Mouse (Mus musculus): Measurements from ENCODE around the gene Pla2g4e. TPM values are rescaled to one million over a fixed set of nuclear protein-coding genes. Genes with fewer than 3 reads are reported as not detected.

The Pla2g4e gene
- polyA plus RNA-seq, 1 experiment from 2014 or later = 0.49 TPM

- Histone ChIP-seq H3K27me3 (ENCODE audit: control insufficient read depth, insufficient read depth, low read length) (no peaks in the 10 kb centered on the region; the same call in 1 of the 2 replicates), H3K4me1 (ENCODE audit: control insufficient read depth, insufficient read depth, low read length) (no peaks in the 10 kb centered on the region), H3K4me2 (no peak overlapping the region), H3K27ac (ENCODE audit: low read depth, low read length) (no peak overlapping the region), H3K4me3 (ENCODE audit: low read depth, low read length) (no peak overlapping the region), H3K9me3 (replicated peaks; ENCODE audit: control insufficient read depth, low read length) (no peaks in the 10 kb centered on the region), H3K36me3 (ENCODE audit: control insufficient read depth, insufficient read depth, low read length) (no peaks in the 10 kb centered on the region), H3K9ac (ENCODE audit: low read depth, low read length) (no peak overlapping the region)
- ATAC-seq (replicated peaks; ENCODE audit: insufficient number of reproducible peaks, low FRiP score, low TSS enrichment) = no peak
- WGBS (ENCODE audit: insufficient replicate concordance) = 50% methylated on average over 3 of the region's 3 CpGs
Measured at GRCm38 (mm10) chr2:120281221-120281620, 36.1 kb upstream of the Pla2g4e start.

GRCm38 (mm10) chr2:120279961-120280360, 34.8 kb upstream of the Pla2g4e start:
- Histone ChIP-seq H3K27ac (ENCODE audit: low read depth, low read length) (no peak overlapping the region), H3K4me2 (no peak overlapping the region), H3K27me3 (ENCODE audit: control insufficient read depth, insufficient read depth, low read length) (no peaks in the 10 kb centered on the region; the same call in 1 of the 2 replicates), H3K4me3 (ENCODE audit: low read depth, low read length) (no peak overlapping the region), H3K36me3 (ENCODE audit: control insufficient read depth, insufficient read depth, low read length) (no peaks in the 10 kb centered on the region), H3K4me1 (ENCODE audit: control insufficient read depth, insufficient read depth, low read length) (no peaks in the 10 kb centered on the region), H3K9ac (ENCODE audit: low read depth, low read length) (no peak overlapping the region), H3K9me3 (replicated peaks; ENCODE audit: control insufficient read depth, low read length) (no peaks in the 10 kb centered on the region)
- 16% methylated on average over 8 of the region's 8 CpGs for WGBS (ENCODE audit: insufficient replicate concordance)
- ATAC-seq (replicated peaks; ENCODE audit: insufficient number of reproducible peaks, low FRiP score, low TSS enrichment) = no peak

- H3K27me3 ChIP-seq (ENCODE audit: control insufficient read depth, insufficient read depth, low read length) = no peaks in the 10 kb centered on the region; the same call in 1 of the 2 replicates
- no peaks in the 10 kb centered on the region for H3K4me1 ChIP-seq (ENCODE audit: control insufficient read depth, insufficient read depth, low read length)
- WGBS (ENCODE audit: insufficient replicate concordance) = 77% methylated on average over 4 of the region's 4 CpGs
- no peaks in the 10 kb centered on the region for H3K36me3 ChIP-seq (ENCODE audit: control insufficient read depth, insufficient read depth, low read length)
- no peaks in the 10 kb centered on the region for H3K9me3 ChIP-seq (replicated peaks; ENCODE audit: control insufficient read depth, low read length)
- no peak overlapping the region for H3K27ac ChIP-seq (ENCODE audit: low read depth, low read length)
- H3K9ac ChIP-seq (ENCODE audit: low read depth, low read length) = no peak overlapping the region
- H3K4me2 ChIP-seq = no peak overlapping the region
- no peak overlapping the region for H3K4me3 ChIP-seq (ENCODE audit: low read depth, low read length)
- ATAC-seq (replicated peaks; ENCODE audit: insufficient number of reproducible peaks, low FRiP score, low TSS enrichment) = no peak
Measured at GRCm38 (mm10) chr2:120276951-120277350, 31.8 kb upstream of the Pla2g4e start.

- Histone ChIP-seq H3K4me3 (ENCODE audit: low read depth, low read length) (0 out of 2 replicates have a peak overlapping the region, but pooled peaks have one; percentile 5), H3K9ac (ENCODE audit: low read depth, low read length) (peak overlapping the region; percentile 43; the same call in 1 of the 2 replicates), H3K27me3 (ENCODE audit: control insufficient read depth, insufficient read depth, low read length) (peaks cover 18% of the 10 kb centered on the region), H3K4me2 (peak overlapping the region; percentile 53), H3K36me3 (ENCODE audit: control insufficient read depth, insufficient read depth, low read length) (no peaks in the 10 kb centered on the region), H3K9me3 (replicated peaks; ENCODE audit: control insufficient read depth, low read length) (no peaks in the 10 kb centered on the region), H3K27ac (ENCODE audit: low read depth, low read length) (no peak overlapping the region), H3K4me1 (ENCODE audit: control insufficient read depth, insufficient read depth, low read length) (no peaks in the 10 kb centered on the region; the same call in 1 of the 2 replicates)
- ATAC-seq (replicated peaks; ENCODE audit: insufficient number of reproducible peaks, low FRiP score, low TSS enrichment) = 0 out of 2 replicates have a peak, but pooled peaks have one; percentile 22
- WGBS (ENCODE audit: insufficient replicate concordance) = under 1% methylated on average over 9 of the region's 9 CpGs
Measured at GRCm38 (mm10) chr2:120268635-120269034, 23.5 kb upstream of the Pla2g4e start.

- 65% methylated on average over 6 of the region's 6 CpGs for WGBS (ENCODE audit: insufficient replicate concordance)
- ATAC-seq (replicated peaks; ENCODE audit: insufficient number of reproducible peaks, low FRiP score, low TSS enrichment) = no peak
- Histone ChIP-seq H3K27ac (ENCODE audit: low read depth, low read length) (no peak overlapping the region), H3K9ac (ENCODE audit: low read depth, low read length) (no peak overlapping the region), H3K4me3 (ENCODE audit: low read depth, low read length) (no peak overlapping the region), H3K4me1 (ENCODE audit: control insufficient read depth, insufficient read depth, low read length) (no peaks in the 10 kb centered on the region; the same call in 1 of the 2 replicates), H3K27me3 (ENCODE audit: control insufficient read depth, insufficient read depth, low read length) (peaks cover 18% of the 10 kb centered on the region), H3K4me2 (no peak overlapping the region), H3K36me3 (ENCODE audit: control insufficient read depth, insufficient read depth, low read length) (no peaks in the 10 kb centered on the region), H3K9me3 (replicated peaks; ENCODE audit: control insufficient read depth, low read length) (no peaks in the 10 kb centered on the region)
Measured at GRCm38 (mm10) chr2:120265523-120265922, 20.4 kb upstream of the Pla2g4e start.

- no peaks in the 10 kb centered on the region for H3K36me3 ChIP-seq (ENCODE audit: control insufficient read depth, insufficient read depth, low read length)
- H3K9me3 ChIP-seq (replicated peaks; ENCODE audit: control insufficient read depth, low read length) = no peaks in the 10 kb centered on the region
- no peak overlapping the region for H3K4me3 ChIP-seq (ENCODE audit: low read depth, low read length)
- WGBS (ENCODE audit: insufficient replicate concordance) = 50% methylated on average over 10 of the region's 10 CpGs
- H3K27ac ChIP-seq (ENCODE audit: low read depth, low read length) = no peak overlapping the region
- H3K4me2 ChIP-seq = no peak overlapping the region
- H3K27me3 ChIP-seq (ENCODE audit: control insufficient read depth, insufficient read depth, low read length) = peaks cover 17% of the 10 kb centered on the region
- no peaks in the 10 kb centered on the region; the same call in 1 of the 2 replicates for H3K4me1 ChIP-seq (ENCODE audit: control insufficient read depth, insufficient read depth, low read length)
- no peak for ATAC-seq (replicated peaks; ENCODE audit: insufficient number of reproducible peaks, low FRiP score, low TSS enrichment)
- no peak overlapping the region for H3K9ac ChIP-seq (ENCODE audit: low read depth, low read length)
Measured at GRCm38 (mm10) chr2:120264858-120265257, 19.7 kb upstream of the Pla2g4e start.

GRCm38 (mm10) chr2:120262876-120263275, 17.7 kb upstream of the Pla2g4e start:
- no peak overlapping the region for H3K27ac ChIP-seq (ENCODE audit: low read depth, low read length)
- H3K4me1 ChIP-seq (ENCODE audit: control insufficient read depth, insufficient read depth, low read length) = no peaks in the 10 kb centered on the region
- ATAC-seq (replicated peaks; ENCODE audit: insufficient number of reproducible peaks, low FRiP score, low TSS enrichment) = no peak
- WGBS (ENCODE audit: insufficient replicate concordance) = 13% methylated on average over 1 of the region's 1 CpGs
- H3K9ac ChIP-seq (ENCODE audit: low read depth, low read length) = no peak overlapping the region
- no peak overlapping the region for H3K4me3 ChIP-seq (ENCODE audit: low read depth, low read length)
- no peak overlapping the region for H3K4me2 ChIP-seq
- H3K27me3 ChIP-seq (ENCODE audit: control insufficient read depth, insufficient read depth, low read length) = peaks cover 3% of the 10 kb centered on the region; the same call in 1 of the 2 replicates
- H3K9me3 ChIP-seq (replicated peaks; ENCODE audit: control insufficient read depth, low read length) = no peaks in the 10 kb centered on the region
- no peaks in the 10 kb centered on the region for H3K36me3 ChIP-seq (ENCODE audit: control insufficient read depth, insufficient read depth, low read length)

GRCm38 (mm10) chr2:120261346-120261745, 16.2 kb upstream of the Pla2g4e start:
- no peak overlapping the region for H3K9ac ChIP-seq (ENCODE audit: low read depth, low read length)
- WGBS (ENCODE audit: insufficient replicate concordance) = 65% methylated on average over 3 of the region's 3 CpGs
- H3K4me1 ChIP-seq (ENCODE audit: control insufficient read depth, insufficient read depth, low read length) = no peaks in the 10 kb centered on the region
- H3K27ac ChIP-seq (ENCODE audit: low read depth, low read length) = no peak overlapping the region
- H3K4me2 ChIP-seq = no peak overlapping the region
- H3K4me3 ChIP-seq (ENCODE audit: low read depth, low read length) = no peak overlapping the region
- ATAC-seq (replicated peaks; ENCODE audit: insufficient number of reproducible peaks, low FRiP score, low TSS enrichment) = no peak
- H3K9me3 ChIP-seq (replicated peaks; ENCODE audit: control insufficient read depth, low read length) = no peaks in the 10 kb centered on the region
- no peaks in the 10 kb centered on the region for H3K27me3 ChIP-seq (ENCODE audit: control insufficient read depth, insufficient read depth, low read length)
- H3K36me3 ChIP-seq (ENCODE audit: control insufficient read depth, insufficient read depth, low read length) = no peaks in the 10 kb centered on the region

GRCm38 (mm10) chr2:120256259-120256658, 11.1 kb upstream of the Pla2g4e start:
- no peaks in the 10 kb centered on the region for H3K36me3 ChIP-seq (ENCODE audit: control insufficient read depth, insufficient read depth, low read length)
- no peak overlapping the region for H3K9ac ChIP-seq (ENCODE audit: low read depth, low read length)
- no peaks in the 10 kb centered on the region for H3K9me3 ChIP-seq (replicated peaks; ENCODE audit: control insufficient read depth, low read length)
- ATAC-seq (replicated peaks; ENCODE audit: insufficient number of reproducible peaks, low FRiP score, low TSS enrichment) = no peak
- H3K4me1 ChIP-seq (ENCODE audit: control insufficient read depth, insufficient read depth, low read length) = no peaks in the 10 kb centered on the region
- H3K27me3 ChIP-seq (ENCODE audit: control insufficient read depth, insufficient read depth, low read length) = 0 out of 2 replicates have a peak, but pooled peaks cover under 1% of the 10 kb centered on the region
- no peak overlapping the region for H3K4me2 ChIP-seq
- H3K4me3 ChIP-seq (ENCODE audit: low read depth, low read length) = no peak overlapping the region
- H3K27ac ChIP-seq (ENCODE audit: low read depth, low read length) = no peak overlapping the region

All from heart, embryonic 11.5 days (tissue).